Mouse (Mus musculus): ENCODE measurements around the gene Pcsk1. TPM values are rescaled to one million over a fixed set of nuclear protein-coding genes. Genes with fewer than 3 reads are reported as not detected.

Pcsk1 gene
- 0.21 and 0.41 TPM in 2 replicates for polyA plus RNA-seq (2015; fragmentation: Nextera tagmentation; extraction: Ambion mirVana)

DNA sequence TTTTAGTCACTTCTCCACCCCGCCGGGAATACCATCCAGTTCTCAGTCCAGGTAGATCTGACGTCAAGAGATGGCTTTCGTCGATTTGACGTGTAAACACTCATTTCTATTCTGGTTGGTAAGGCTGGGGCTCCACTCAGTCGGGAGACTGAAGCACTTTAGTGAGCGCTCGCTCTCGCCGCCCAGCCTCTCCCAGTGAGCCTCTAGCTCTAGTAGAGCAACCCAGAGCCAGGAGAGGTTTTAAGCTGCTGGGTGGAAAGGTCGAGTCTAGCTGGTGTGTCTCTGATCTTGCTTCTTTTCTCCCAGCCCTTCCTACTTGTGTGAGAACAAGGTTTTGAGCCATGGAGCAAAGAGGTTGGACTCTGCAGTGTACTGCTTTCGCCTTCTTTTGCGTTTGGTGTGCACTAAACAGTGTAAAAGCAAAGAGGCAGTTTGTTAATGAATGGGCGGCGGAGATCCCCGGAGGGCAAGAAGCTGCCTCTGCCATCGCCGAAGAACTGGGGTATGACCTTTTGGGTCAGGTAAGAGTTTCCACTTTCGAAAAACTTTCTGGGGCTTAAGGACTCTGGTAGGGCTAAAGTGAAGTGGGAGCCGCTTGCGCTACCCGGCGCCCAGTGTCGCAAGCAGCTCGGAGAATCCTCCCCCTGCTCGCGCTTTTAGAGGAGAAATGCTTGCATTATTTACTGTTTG lies at the start of gene Pcsk1:
Gene Pcsk1, plus strand, starts transcription at position 106 of the 690 bp plus-strand sequence.
- no peaks in the 10 kb centered on the region for H3K9me3 ChIP-seq (replicated peaks)
- no peak within 1 kb of the TSS for H3K27ac ChIP-seq (replicated peaks)
- H3K36me3 ChIP-seq = no peaks in the 10 kb centered on the region
- H3K4me2 ChIP-seq (replicated peaks) = peak within 1 kb of the TSS; percentile 53
- peak within 1 kb of the TSS; percentile 34 for H3K4me3 ChIP-seq (replicated peaks)
- 2% methylated on average over 28 of the region's 28 CpGs for WGBS
- no peak for ATAC-seq (ENCODE audit: insufficient number of reproducible peaks, low FRiP score, low TSS enrichment, low read depth)
- peaks cover 22% of the 10 kb centered on the region for H3K27me3 ChIP-seq
- no peak within 1 kb of the TSS for H3K9ac ChIP-seq
- H3K4me1 ChIP-seq = no peaks in the 10 kb centered on the region; the same call in 1 of the 2 replicates

DNA sequence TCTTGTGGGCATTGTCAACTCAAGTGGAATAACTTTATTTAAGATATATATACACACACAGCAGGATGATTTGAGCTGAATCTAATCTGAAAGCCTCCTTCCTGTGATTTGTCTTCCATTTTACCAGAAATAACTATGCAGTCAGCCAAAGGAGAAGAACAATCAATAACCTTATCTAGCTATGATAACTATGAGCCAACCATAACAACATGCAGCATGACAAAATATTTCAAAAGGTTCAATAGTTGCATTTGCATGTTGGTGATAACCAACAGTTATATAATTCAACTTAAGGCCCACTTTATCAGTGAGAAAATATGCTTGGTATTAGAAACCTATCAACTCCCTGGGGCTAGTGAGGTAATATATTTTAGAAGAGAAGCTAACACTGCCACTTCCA lies 30.8 kb upstream of the Pcsk1 start:
- no peak overlapping the region for H3K27ac ChIP-seq (replicated peaks)
- H3K9ac ChIP-seq = no peak overlapping the region
- no peaks in the 10 kb centered on the region for H3K9me3 ChIP-seq (replicated peaks)
- no peak for ATAC-seq (ENCODE audit: insufficient number of reproducible peaks, low FRiP score, low TSS enrichment, low read depth)
- H3K36me3 ChIP-seq = no peaks in the 10 kb centered on the region
- H3K4me3 ChIP-seq (replicated peaks) = no peak overlapping the region
- no peaks in the 10 kb centered on the region for H3K4me1 ChIP-seq
- no peak overlapping the region for H3K4me2 ChIP-seq (replicated peaks)
- no peaks in the 10 kb centered on the region for H3K27me3 ChIP-seq

DNA sequence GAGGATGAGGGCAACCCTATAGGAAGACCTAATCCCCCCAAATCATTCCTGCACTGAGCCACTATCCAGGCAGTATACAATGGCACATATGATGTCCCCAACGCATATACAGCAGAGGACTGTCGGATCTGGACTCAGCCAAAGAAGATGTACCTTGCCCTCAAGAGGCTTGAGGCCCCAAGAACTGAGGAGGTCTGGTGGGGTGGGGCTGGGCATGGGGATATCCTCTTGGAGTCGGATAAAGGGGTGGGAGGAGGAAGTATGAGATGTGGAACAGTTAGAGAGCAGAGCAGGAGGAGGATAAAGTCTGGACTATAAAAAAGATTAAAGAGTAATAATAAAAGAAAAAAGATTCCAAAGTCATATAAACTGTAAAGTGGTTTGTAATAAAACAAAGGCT lies 25.7 kb upstream of the Pcsk1 start:
- Histone ChIP-seq H3K4me1 (no peaks in the 10 kb centered on the region), H3K27ac (replicated peaks) (no peak overlapping the region), H3K27me3 (no peaks in the 10 kb centered on the region), H3K4me2 (replicated peaks) (no peak overlapping the region), H3K9ac (no peak overlapping the region), H3K9me3 (replicated peaks) (no peaks in the 10 kb centered on the region), H3K4me3 (replicated peaks) (no peak overlapping the region), H3K36me3 (no peaks in the 10 kb centered on the region)
- ATAC-seq (ENCODE audit: insufficient number of reproducible peaks, low FRiP score, low TSS enrichment, low read depth) = no peak
- WGBS = 78% methylated on average over 3 of the region's 3 CpGs

DNA sequence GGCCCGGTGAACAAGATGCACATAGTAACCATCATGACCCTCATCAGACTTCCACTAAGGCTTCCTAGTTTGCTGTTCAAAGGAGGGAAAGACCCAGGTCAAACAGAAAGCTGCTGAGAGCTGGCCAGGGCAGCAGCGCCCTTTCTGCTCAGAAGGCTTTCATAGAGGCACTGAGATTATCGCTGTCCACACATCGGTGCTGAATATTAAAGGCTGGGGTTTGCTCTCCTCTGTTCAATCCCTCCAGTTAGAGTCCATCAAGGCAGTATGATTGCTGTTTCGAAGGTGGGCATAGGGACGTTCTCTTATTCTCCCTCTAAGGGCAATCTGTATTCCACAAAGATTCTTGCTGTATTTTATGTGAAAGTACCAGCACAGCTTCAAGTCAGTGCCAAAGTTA lies 1.0 kb upstream of the Pcsk1 start:
- Histone ChIP-seq H3K4me2 (replicated peaks) (no peak overlapping the region), H3K27ac (replicated peaks) (no peak overlapping the region), H3K9ac (no peak overlapping the region), H3K9me3 (replicated peaks) (no peaks in the 10 kb centered on the region), H3K36me3 (no peaks in the 10 kb centered on the region), H3K4me1 (no peaks in the 10 kb centered on the region; the same call in 1 of the 2 replicates), H3K4me3 (replicated peaks) (no peak overlapping the region), H3K27me3 (peaks cover 22% of the 10 kb centered on the region)
- ATAC-seq (ENCODE audit: insufficient number of reproducible peaks, low FRiP score, low TSS enrichment, low read depth) = no peak
- 13% methylated on average over 6 of the region's 6 CpGs for WGBS

DNA sequence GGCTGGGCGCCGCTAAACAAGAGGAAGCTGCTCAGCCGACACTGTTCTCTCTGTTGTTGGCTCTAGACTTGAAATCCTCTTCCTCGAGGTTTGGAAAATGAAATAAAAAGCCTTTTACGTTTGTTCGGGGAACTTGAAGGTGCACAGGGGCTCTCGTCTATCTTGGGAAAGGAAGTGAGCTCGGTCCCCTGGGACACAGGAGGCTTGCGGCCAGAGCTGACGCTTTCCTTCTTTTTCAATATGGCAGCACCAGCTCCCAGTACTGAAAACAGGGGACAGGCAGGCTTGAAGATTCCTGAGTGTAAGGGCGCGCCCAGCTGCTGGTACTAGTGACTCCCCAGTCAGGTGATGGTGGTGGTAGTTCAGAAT lies 769 bp downstream of the Pcsk1 start:
- peak overlapping the region; percentile 34 for H3K4me3 ChIP-seq (replicated peaks)
- no peak for ATAC-seq (ENCODE audit: insufficient number of reproducible peaks, low FRiP score, low TSS enrichment, low read depth)
- no peaks in the 10 kb centered on the region for H3K9me3 ChIP-seq (replicated peaks)
- H3K4me2 ChIP-seq (replicated peaks) = peak overlapping the region; percentile 53
- H3K9ac ChIP-seq = no peak overlapping the region
- H3K27ac ChIP-seq (replicated peaks) = no peak overlapping the region
- under 1% methylated on average over 12 of the region's 12 CpGs for WGBS
- peaks cover 22% of the 10 kb centered on the region for H3K27me3 ChIP-seq
- H3K36me3 ChIP-seq = no peaks in the 10 kb centered on the region
- H3K4me1 ChIP-seq = no peaks in the 10 kb centered on the region; the same call in 1 of the 2 replicates

DNA sequence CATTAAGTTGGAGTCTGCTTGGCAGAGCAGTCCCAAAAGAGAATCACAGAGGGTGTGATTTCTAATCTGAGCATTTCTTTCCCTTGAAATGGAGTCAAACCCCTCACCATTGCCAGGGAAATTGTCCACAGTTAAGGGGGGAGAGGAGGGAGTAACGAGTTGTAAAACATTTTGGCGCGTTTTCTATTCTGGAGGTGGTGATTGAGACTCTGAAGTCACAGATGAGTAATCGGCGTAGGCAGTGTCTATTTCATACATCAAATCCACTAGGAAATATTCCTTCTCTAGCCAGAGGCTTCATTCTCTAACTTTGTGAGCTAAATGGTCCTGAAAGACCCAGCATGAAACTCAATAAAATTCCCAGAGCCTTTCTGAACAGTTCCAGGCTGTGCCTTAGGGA lies 1.4 kb downstream of the Pcsk1 start:
- WGBS = 80% methylated on average over 5 of the region's 5 CpGs
- Histone ChIP-seq H3K27ac (replicated peaks) (no peak overlapping the region), H3K9ac (no peak overlapping the region), H3K4me2 (replicated peaks) (no peak overlapping the region), H3K36me3 (no peaks in the 10 kb centered on the region), H3K27me3 (peaks cover 22% of the 10 kb centered on the region), H3K4me1 (no peaks in the 10 kb centered on the region; the same call in 1 of the 2 replicates), H3K4me3 (replicated peaks) (no peak overlapping the region), H3K9me3 (replicated peaks) (no peaks in the 10 kb centered on the region)
- ATAC-seq (ENCODE audit: insufficient number of reproducible peaks, low FRiP score, low TSS enrichment, low read depth) = no peak

DNA sequence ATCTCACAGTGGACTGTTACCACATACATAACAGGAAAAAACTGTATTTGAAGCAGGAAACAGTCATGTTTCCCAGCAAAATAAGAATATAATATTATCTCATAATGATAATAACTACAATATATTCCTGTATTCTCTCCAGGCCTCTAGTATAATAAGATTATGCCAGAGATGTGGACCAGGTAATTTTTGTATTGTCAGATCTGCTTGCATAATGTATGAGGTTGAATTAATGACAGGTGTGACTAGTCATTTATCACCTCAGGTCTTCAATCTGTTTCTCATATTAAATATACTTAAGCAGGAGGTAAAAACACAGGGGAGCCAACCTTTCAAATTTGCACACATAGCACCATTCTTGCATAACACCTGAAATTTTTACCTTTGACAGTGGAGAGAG lies 5.9 kb downstream of the Pcsk1 start:
- Histone ChIP-seq H3K36me3 (no peaks in the 10 kb centered on the region), H3K27me3 (peaks cover 5% of the 10 kb centered on the region; the same call in 1 of the 2 replicates), H3K9ac (no peak overlapping the region), H3K4me1 (no peaks in the 10 kb centered on the region), H3K27ac (replicated peaks) (no peak overlapping the region), H3K4me2 (replicated peaks) (no peak overlapping the region), H3K9me3 (replicated peaks) (no peaks in the 10 kb centered on the region), H3K4me3 (replicated peaks) (no peak overlapping the region)
- ATAC-seq (ENCODE audit: insufficient number of reproducible peaks, low FRiP score, low TSS enrichment, low read depth) = no peak

DNA sequence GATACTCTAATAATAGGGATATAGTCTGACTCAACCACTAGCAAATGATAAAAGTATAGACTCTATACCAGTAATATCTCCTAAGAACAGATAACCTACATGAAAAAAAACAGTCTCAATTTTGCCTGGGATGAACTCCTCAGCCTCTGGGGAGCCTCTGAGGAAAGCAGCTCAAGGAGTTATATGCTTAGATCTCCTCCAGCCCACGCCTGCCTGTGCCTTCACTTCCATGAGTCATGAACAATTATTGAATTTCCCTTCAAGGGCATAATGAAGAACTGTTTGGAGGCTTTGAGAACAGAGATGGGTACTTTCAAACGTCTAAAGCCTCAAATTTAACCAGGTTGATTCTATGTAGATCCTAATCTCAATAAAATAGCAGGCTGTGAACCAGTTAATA lies 23.5 kb downstream of the Pcsk1 start:
- no peak overlapping the region for H3K4me3 ChIP-seq (replicated peaks)
- no peaks in the 10 kb centered on the region for H3K9me3 ChIP-seq (replicated peaks)
- no peak overlapping the region for H3K9ac ChIP-seq
- 32% methylated on average over 2 of the region's 2 CpGs for WGBS
- H3K36me3 ChIP-seq = no peaks in the 10 kb centered on the region
- no peak overlapping the region for H3K4me2 ChIP-seq (replicated peaks)
- no peak for ATAC-seq (ENCODE audit: insufficient number of reproducible peaks, low FRiP score, low TSS enrichment, low read depth)
- H3K27ac ChIP-seq (replicated peaks) = no peak overlapping the region
- H3K4me1 ChIP-seq = no peaks in the 10 kb centered on the region
- no peaks in the 10 kb centered on the region for H3K27me3 ChIP-seq

DNA sequence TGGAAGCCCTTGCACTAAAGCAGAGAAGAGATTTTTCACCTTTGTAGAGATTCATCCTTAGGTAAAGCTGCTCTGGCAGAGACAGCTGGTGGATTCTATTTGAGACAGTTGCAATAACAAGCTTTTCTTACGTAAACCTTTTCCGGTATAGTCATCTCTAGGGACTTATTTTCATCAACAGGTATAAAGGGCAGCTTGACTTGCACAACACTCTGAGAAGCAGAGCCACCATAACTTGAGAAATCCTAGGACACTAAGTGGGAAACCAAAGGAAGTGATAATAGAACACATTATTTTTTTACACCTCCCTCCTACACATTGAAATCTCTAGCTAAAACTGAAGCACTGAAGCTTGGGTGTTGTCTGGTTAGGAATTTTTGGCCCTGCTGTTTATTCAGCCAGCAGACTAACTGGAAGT lies 24.4 kb downstream of the Pcsk1 start:
- Histone ChIP-seq H3K9me3 (replicated peaks) (no peaks in the 10 kb centered on the region), H3K4me3 (replicated peaks) (no peak overlapping the region), H3K27ac (replicated peaks) (no peak overlapping the region), H3K9ac (no peak overlapping the region), H3K27me3 (no peaks in the 10 kb centered on the region), H3K36me3 (no peaks in the 10 kb centered on the region), H3K4me2 (replicated peaks) (no peak overlapping the region), H3K4me1 (no peaks in the 10 kb centered on the region)
- 74% methylated on average over 2 of the region's 2 CpGs for WGBS
- ATAC-seq (ENCODE audit: insufficient number of reproducible peaks, low FRiP score, low TSS enrichment, low read depth) = no peak

DNA sequence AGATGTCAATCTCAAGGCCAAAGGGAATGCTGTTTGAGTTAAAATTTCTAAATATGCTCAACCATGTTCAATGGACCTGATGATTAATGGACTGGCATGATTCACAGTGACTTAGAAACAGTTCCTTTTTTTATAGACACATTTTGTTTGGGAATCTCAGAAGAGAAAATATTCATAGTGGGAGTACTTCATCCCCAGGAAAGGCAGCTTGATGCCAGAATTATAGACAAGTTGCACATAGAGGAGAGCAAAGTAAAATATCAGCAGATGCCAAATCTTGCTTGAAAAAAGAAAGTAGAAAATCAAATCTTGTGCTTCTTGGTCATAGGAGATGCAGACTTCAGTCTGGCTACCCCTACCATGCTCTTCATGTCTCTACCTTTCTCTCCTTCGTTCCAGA lies 25.2 kb downstream of the Pcsk1 start:
- H3K27ac ChIP-seq (replicated peaks) = no peak overlapping the region
- no peak overlapping the region for H3K9ac ChIP-seq
- ATAC-seq (ENCODE audit: insufficient number of reproducible peaks, low FRiP score, low TSS enrichment, low read depth) = no peak
- H3K4me3 ChIP-seq (replicated peaks) = no peak overlapping the region
- no peak overlapping the region for H3K4me2 ChIP-seq (replicated peaks)
- H3K9me3 ChIP-seq (replicated peaks) = no peaks in the 10 kb centered on the region
- H3K36me3 ChIP-seq = no peaks in the 10 kb centered on the region
- no peaks in the 10 kb centered on the region for H3K4me1 ChIP-seq
- 58% methylated on average over 1 of the region's 1 CpGs for WGBS
- H3K27me3 ChIP-seq = no peaks in the 10 kb centered on the region

DNA sequence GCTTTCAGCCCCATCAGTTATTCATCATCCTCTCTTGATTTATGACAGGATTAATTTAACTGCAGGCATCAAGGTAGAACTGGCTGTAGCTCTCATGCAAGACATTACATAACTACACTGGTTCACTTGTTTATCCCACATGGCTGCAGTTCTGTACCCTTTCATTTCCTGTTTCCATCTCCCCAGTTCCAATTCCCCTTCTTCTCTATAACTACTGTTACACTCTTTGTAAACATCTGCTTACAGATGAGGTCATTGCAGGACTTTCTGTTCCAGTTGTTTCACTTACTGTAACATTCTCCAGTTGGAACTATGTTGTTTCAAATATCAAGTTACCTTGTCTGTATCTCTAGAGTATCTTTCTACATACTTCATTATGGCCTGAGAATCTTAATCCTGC lies 46.2 kb downstream of the Pcsk1 start:
- no peak overlapping the region for H3K4me3 ChIP-seq (replicated peaks)
- H3K9me3 ChIP-seq (replicated peaks) = no peaks in the 10 kb centered on the region
- no peak overlapping the region for H3K27ac ChIP-seq (replicated peaks)
- H3K4me1 ChIP-seq = no peaks in the 10 kb centered on the region
- H3K27me3 ChIP-seq = no peaks in the 10 kb centered on the region
- H3K4me2 ChIP-seq (replicated peaks) = no peak overlapping the region
- ATAC-seq (ENCODE audit: insufficient number of reproducible peaks, low FRiP score, low TSS enrichment, low read depth) = no peak
- H3K9ac ChIP-seq = no peak overlapping the region
- H3K36me3 ChIP-seq = no peaks in the 10 kb centered on the region

DNA sequence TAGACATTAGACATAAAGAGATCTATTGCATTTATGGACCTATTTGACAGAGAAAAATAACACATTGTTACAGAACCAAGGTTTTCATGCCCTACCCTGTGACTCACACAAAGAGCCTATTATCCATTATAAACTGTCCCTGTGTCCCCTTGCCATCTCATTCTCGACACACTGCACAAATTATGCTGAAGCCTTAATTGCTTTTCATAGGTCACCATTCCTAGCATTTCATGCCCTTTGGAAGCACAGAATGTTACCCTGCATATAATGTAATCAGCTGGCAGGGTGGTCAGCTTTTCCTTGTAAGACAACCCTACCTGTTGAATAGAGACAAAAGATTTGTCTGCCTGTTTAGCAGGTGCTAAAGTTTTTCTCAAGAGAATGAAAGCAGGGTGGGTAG lies 71.0 kb downstream of the Pcsk1 start:
- Histone ChIP-seq H3K9ac (no peak overlapping the region), H3K27me3 (no peaks in the 10 kb centered on the region), H3K36me3 (no peaks in the 10 kb centered on the region), H3K4me2 (replicated peaks) (no peak overlapping the region), H3K4me3 (replicated peaks) (no peak overlapping the region), H3K4me1 (no peaks in the 10 kb centered on the region), H3K9me3 (replicated peaks) (no peaks in the 10 kb centered on the region), H3K27ac (replicated peaks) (no peak overlapping the region)
- WGBS = 15% methylated on average over 1 of the region's 1 CpGs
- no peak for ATAC-seq (ENCODE audit: insufficient number of reproducible peaks, low FRiP score, low TSS enrichment, low read depth)

Data from embryonic facial prominence, embryonic 15.5 days (tissue).